Mouse (Mus musculus): ENCODE data around the gene Prkce. TPM values are rescaled to one million over a fixed set of nuclear protein-coding genes. Genes with fewer than 3 reads are reported as not detected.

The Prkce gene
- polyA plus RNA-seq, 1 experiment from 2014 or later, result 35.7 TPM

DNA sequence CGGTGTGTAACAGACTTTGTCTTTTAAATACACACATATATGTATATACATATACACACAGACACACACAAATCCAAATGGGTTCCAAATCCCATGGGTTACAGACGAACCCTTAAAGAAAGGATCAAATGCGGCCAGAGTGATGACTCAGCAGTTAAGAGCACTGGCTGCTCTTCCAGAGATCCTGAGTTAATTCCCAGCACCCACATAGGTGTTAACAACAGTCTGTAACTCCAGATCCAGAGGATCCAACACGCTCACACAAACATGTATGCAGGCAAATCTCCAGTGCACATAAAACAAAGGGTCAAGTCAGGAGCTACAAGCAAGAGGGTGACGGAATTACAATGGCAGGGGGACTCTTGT lies 41.2 kb downstream of the Prkce start:
- Histone ChIP-seq H3K36me3 (ENCODE audit: control insufficient read depth, insufficient read depth, low read length) (no peaks in the 10 kb centered on the region), H3K27me3 (replicated peaks; ENCODE audit: control insufficient read depth, insufficient read depth, low read length) (no peaks in the 10 kb centered on the region), H3K4me3 (ENCODE audit: low read length) (no peak overlapping the region), H3K4me2 (ENCODE audit: low read length) (no peak overlapping the region), H3K4me1 (ENCODE audit: control insufficient read depth, insufficient read depth, low read depth, low read length) (no peaks in the 10 kb centered on the region), H3K9ac (ENCODE audit: low read depth, low read length) (no peak overlapping the region), H3K9me3 (ENCODE audit: control insufficient read depth, low read length) (no peaks in the 10 kb centered on the region), H3K27ac (ENCODE audit: low read depth, low read length) (no peak overlapping the region)
- 92% methylated on average over 5 of the region's 5 CpGs for WGBS
- no peak for ATAC-seq

DNA sequence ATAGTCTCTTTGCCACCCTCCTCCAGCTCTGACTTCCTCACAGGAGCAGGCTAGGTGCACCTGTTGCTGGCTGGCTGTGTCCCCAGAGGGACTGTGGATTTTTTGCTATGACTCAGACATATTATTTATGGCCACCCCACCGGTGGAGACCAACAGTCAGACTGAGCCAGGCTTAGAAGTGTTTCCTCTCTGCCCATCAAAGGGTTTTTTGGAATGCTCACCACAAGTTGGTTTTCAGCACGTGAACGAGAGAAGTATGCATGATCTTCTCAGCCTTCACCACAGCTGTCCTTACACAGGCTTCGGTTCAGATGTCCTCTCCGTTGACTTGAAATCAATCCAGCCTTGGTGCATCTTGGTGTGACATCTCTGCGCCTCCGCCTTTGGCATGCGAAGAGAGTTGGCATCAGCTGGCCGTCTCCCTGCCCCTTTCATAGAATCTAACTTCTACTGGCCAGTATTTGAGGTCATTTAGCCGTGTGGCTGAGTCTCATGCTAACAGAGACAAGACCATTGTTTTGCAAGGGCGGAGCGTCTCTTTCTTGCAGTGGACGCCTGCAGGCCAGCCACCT lies 42.2 kb downstream of the Prkce start:
- no peaks in the 10 kb centered on the region; the same call in 1 of the 2 replicates for H3K4me1 ChIP-seq (ENCODE audit: control insufficient read depth, insufficient read depth, low read depth, low read length)
- 86% methylated on average over 13 of the region's 13 CpGs for WGBS
- ATAC-seq, result no peak
- no peak overlapping the region for H3K4me3 ChIP-seq (ENCODE audit: low read length)
- no peak overlapping the region for H3K4me2 ChIP-seq (ENCODE audit: low read length)
- no peak overlapping the region for H3K27ac ChIP-seq (ENCODE audit: low read depth, low read length)
- H3K27me3 ChIP-seq (replicated peaks; ENCODE audit: control insufficient read depth, insufficient read depth, low read length), result no peaks in the 10 kb centered on the region
- no peak overlapping the region for H3K9ac ChIP-seq (ENCODE audit: low read depth, low read length)
- H3K36me3 ChIP-seq (ENCODE audit: control insufficient read depth, insufficient read depth, low read length), result no peaks in the 10 kb centered on the region
- H3K9me3 ChIP-seq (ENCODE audit: control insufficient read depth, low read length), result no peaks in the 10 kb centered on the region

DNA sequence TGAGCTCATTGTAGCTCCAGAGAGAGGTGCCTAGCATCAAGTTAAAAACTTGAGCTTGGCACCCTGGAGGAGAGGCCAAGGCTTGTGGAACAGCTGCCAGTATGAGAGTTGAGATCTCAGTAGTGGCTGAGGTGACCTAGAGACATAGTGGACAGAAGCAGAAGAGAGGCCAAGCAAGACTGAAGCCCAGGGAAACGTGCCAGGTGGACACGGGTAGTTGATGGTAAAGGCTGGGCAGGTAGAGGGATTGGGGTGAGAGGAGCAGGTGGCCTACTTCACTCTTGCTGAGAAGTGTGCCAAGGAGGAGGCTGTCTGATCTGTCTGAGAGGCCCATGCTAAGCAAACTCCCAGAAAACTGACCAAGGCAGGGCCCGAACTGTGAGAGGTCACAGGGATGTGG lies 44.6 kb downstream of the Prkce start:
- Histone ChIP-seq H3K36me3 (ENCODE audit: control insufficient read depth, insufficient read depth, low read length) (no peaks in the 10 kb centered on the region), H3K9ac (ENCODE audit: low read depth, low read length) (no peak overlapping the region), H3K27ac (ENCODE audit: low read depth, low read length) (no peak overlapping the region), H3K4me2 (ENCODE audit: low read length) (no peak overlapping the region), H3K4me3 (ENCODE audit: low read length) (no peak overlapping the region), H3K4me1 (ENCODE audit: control insufficient read depth, insufficient read depth, low read depth, low read length) (no peaks in the 10 kb centered on the region; the same call in 1 of the 2 replicates), H3K27me3 (replicated peaks; ENCODE audit: control insufficient read depth, insufficient read depth, low read length) (no peaks in the 10 kb centered on the region), H3K9me3 (ENCODE audit: control insufficient read depth, low read length) (no peaks in the 10 kb centered on the region)
- ATAC-seq, result no peak
- 95% methylated on average over 3 of the region's 3 CpGs for WGBS

GRCm38 (mm10) chr17:86214285-86214684 lies 46.7 kb downstream of the Prkce start:
- 31% methylated on average over 9 of the region's 9 CpGs for WGBS
- Histone ChIP-seq H3K4me3 (ENCODE audit: low read length) (no peak overlapping the region), H3K4me2 (ENCODE audit: low read length) (no peak overlapping the region), H3K9me3 (ENCODE audit: control insufficient read depth, low read length) (no peaks in the 10 kb centered on the region), H3K9ac (ENCODE audit: low read depth, low read length) (no peak overlapping the region), H3K27ac (ENCODE audit: low read depth, low read length) (no peak overlapping the region), H3K4me1 (ENCODE audit: control insufficient read depth, insufficient read depth, low read depth, low read length) (no peaks in the 10 kb centered on the region; the same call in 1 of the 2 replicates), H3K36me3 (ENCODE audit: control insufficient read depth, insufficient read depth, low read length) (no peaks in the 10 kb centered on the region), H3K27me3 (replicated peaks; ENCODE audit: control insufficient read depth, insufficient read depth, low read length) (no peaks in the 10 kb centered on the region)
- peak; percentile 50; the same call in 1 of the 2 replicates for ATAC-seq

DNA sequence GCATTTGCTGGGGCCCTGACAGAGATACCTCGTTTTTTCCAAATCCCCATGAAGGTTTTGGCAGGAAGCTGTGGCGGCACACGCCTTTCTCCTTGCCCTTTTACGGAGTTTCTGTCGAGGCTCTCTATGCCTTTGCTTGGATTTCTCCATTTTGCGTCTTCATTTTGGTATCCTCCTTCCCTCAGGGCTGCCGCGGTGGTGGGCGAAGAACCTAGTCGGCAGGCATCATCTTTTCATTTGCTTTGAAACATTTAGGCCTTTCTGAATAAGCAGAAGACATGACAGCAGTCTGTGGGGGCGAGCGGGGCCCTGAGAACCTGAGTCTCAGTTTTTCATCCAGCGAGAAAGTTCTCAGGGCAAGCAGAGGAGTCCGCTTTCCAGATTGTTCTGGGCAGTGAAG lies 47.2 kb downstream of the Prkce start:
- Histone ChIP-seq H3K4me2 (ENCODE audit: low read length) (no peak overlapping the region), H3K36me3 (ENCODE audit: control insufficient read depth, insufficient read depth, low read length) (no peaks in the 10 kb centered on the region), H3K27ac (ENCODE audit: low read depth, low read length) (no peak overlapping the region), H3K9ac (ENCODE audit: low read depth, low read length) (no peak overlapping the region), H3K9me3 (ENCODE audit: control insufficient read depth, low read length) (no peaks in the 10 kb centered on the region), H3K4me3 (ENCODE audit: low read length) (no peak overlapping the region), H3K4me1 (ENCODE audit: control insufficient read depth, insufficient read depth, low read depth, low read length) (no peaks in the 10 kb centered on the region; the same call in 1 of the 2 replicates), H3K27me3 (replicated peaks; ENCODE audit: control insufficient read depth, insufficient read depth, low read length) (no peaks in the 10 kb centered on the region)
- 76% methylated on average over 14 of the region's 14 CpGs for WGBS
- no peak for ATAC-seq

- Histone ChIP-seq H3K9ac (ENCODE audit: low read depth, low read length) (no peak overlapping the region), H3K27me3 (replicated peaks; ENCODE audit: control insufficient read depth, insufficient read depth, low read length) (no peaks in the 10 kb centered on the region), H3K4me3 (ENCODE audit: low read length) (no peak overlapping the region), H3K4me2 (ENCODE audit: low read length) (no peak overlapping the region), H3K36me3 (ENCODE audit: control insufficient read depth, insufficient read depth, low read length) (no peaks in the 10 kb centered on the region), H3K9me3 (ENCODE audit: control insufficient read depth, low read length) (no peaks in the 10 kb centered on the region), H3K4me1 (ENCODE audit: control insufficient read depth, insufficient read depth, low read depth, low read length) (no peaks in the 10 kb centered on the region; the same call in 1 of the 2 replicates), H3K27ac (ENCODE audit: low read depth, low read length) (no peak overlapping the region)
- peak; percentile 32; the same call in 1 of the 2 replicates for ATAC-seq
- WGBS, result 90% methylated on average over 7 of the region's 7 CpGs
Measured at GRCm38 (mm10) chr17:86215771-86216170, 48.2 kb downstream of the Prkce start.

DNA sequence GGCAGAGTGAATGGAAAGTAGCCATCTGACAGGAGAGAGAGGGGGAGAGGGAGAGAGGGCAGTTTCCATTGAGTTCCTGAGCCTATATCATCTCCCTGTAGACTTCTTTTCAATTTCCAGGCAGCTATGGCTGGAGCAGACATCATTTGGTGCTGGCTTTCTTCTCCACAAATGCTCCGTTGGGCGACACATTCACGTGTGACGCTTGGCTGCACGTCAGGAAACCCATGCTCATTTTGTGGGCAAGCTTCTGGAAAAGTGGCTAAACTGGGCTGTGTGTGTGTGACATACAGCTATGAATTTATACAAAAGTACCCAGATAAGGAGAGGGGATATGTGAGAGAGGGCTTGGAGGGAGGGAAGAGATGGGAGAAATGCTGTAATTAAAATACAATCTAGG lies 49.9 kb downstream of the Prkce start:
- H3K36me3 ChIP-seq (ENCODE audit: control insufficient read depth, insufficient read depth, low read length), result no peaks in the 10 kb centered on the region
- no peak overlapping the region for H3K27ac ChIP-seq (ENCODE audit: low read depth, low read length)
- WGBS, result 55% methylated on average over 5 of the region's 5 CpGs
- no peak overlapping the region for H3K9ac ChIP-seq (ENCODE audit: low read depth, low read length)
- no peak overlapping the region for H3K4me2 ChIP-seq (ENCODE audit: low read length)
- no peak overlapping the region for H3K4me3 ChIP-seq (ENCODE audit: low read length)
- H3K4me1 ChIP-seq (ENCODE audit: control insufficient read depth, insufficient read depth, low read depth, low read length), result no peaks in the 10 kb centered on the region; the same call in 1 of the 2 replicates
- no peak for ATAC-seq
- H3K27me3 ChIP-seq (replicated peaks; ENCODE audit: control insufficient read depth, insufficient read depth, low read length), result no peaks in the 10 kb centered on the region
- no peaks in the 10 kb centered on the region for H3K9me3 ChIP-seq (ENCODE audit: control insufficient read depth, low read length)

DNA sequence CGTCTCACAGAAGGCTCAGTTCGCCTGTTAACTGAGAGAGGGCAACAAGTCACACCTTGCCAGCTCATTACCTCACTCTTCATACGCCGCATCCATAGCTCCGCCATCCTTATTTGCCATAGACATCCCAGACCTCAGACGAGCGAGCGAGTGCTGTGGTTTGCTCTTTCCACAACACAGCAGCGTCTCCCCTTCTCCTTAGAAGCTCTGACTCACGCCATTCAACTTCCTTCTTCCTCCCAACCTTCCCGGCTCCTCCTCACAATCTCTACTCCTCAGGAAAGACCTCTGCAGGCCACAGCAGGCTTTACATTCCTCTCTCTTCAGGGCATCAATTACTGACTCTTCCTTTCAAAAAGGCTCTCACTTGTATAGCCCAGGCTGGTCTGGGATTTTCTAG lies 51.0 kb downstream of the Prkce start:
- WGBS, result 91% methylated on average over 11 of the region's 11 CpGs
- H3K4me3 ChIP-seq (ENCODE audit: low read length), result no peak overlapping the region
- H3K9ac ChIP-seq (ENCODE audit: low read depth, low read length), result no peak overlapping the region
- H3K27me3 ChIP-seq (replicated peaks; ENCODE audit: control insufficient read depth, insufficient read depth, low read length), result no peaks in the 10 kb centered on the region
- H3K9me3 ChIP-seq (ENCODE audit: control insufficient read depth, low read length), result no peaks in the 10 kb centered on the region
- ATAC-seq, result no peak
- H3K4me1 ChIP-seq (ENCODE audit: control insufficient read depth, insufficient read depth, low read depth, low read length), result no peaks in the 10 kb centered on the region; the same call in 1 of the 2 replicates
- no peaks in the 10 kb centered on the region for H3K36me3 ChIP-seq (ENCODE audit: control insufficient read depth, insufficient read depth, low read length)
- no peak overlapping the region for H3K4me2 ChIP-seq (ENCODE audit: low read length)
- H3K27ac ChIP-seq (ENCODE audit: low read depth, low read length), result no peak overlapping the region

DNA sequence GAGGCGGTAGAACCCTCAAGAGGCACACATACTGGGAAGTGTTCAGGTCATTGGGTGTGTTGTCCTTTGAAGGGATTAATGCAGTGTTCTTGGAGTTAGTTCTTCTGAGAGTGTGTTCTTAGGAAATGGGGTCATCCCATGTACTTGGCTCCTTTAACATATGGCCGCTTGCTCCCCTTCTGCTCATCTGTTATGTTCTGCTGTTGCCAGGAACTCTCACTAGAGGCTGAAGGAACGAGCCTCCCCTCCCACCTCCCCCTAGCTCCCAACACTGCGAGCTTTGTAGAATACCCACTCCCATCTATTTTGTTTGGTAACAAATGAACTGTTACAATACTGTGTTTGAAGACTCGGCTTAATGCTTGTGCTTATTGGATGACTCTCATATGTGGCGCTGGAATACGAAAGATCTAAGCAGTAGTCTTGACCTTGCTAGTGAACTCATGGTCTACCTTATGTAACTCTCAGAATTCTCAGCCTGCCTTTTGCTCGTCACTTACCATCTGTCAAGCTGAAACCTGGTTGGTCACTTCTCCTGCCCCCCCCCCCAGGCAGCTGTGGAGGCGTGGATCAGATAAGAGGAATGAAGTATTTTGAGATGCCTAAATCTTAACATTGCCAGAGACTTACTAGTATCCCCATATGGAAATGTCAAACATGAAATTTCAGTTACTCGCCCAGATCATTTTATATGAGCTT lies 58.1 kb downstream of the Prkce start:
- Histone ChIP-seq H3K4me3 (ENCODE audit: low read length) (no peak overlapping the region), H3K36me3 (ENCODE audit: control insufficient read depth, insufficient read depth, low read length) (no peaks in the 10 kb centered on the region), H3K9ac (ENCODE audit: low read depth, low read length) (no peak overlapping the region), H3K27me3 (replicated peaks; ENCODE audit: control insufficient read depth, insufficient read depth, low read length) (no peaks in the 10 kb centered on the region), H3K27ac (ENCODE audit: low read depth, low read length) (no peak overlapping the region), H3K4me1 (ENCODE audit: control insufficient read depth, insufficient read depth, low read depth, low read length) (no peaks in the 10 kb centered on the region), H3K4me2 (ENCODE audit: low read length) (no peak overlapping the region), H3K9me3 (ENCODE audit: control insufficient read depth, low read length) (no peaks in the 10 kb centered on the region)
- ATAC-seq, result no peak
- WGBS, result 66% methylated on average over 10 of the region's 10 CpGs
